Mouse (Mus musculus) forebrain, embryonic 11.5 days (tissue): Measurements from ENCODE around the gene Baiap2l1. TPM values are rescaled to one million over a fixed set of nuclear protein-coding genes. Genes with fewer than 3 reads are reported as not detected.
"Not testable (repeated sequence)": the region's sequence is repeated elsewhere in the genome, so short reads cannot be mapped to it uniquely, and the experiment has no call there.

Source experiments
- ATAC-seq: fragments of 200-750 bp; cut with Nextera tagmentation; replicated peaks from 2 replicates; pipeline ENCODE4 v1.8.0; 2017; ENCODE audit warnings: moderate TSS enrichment; ENCODE audit not compliant: low FRiP score
- DNase-seq: peaks from one replicate; pipeline ENCODE4 v3.0.0-alpha.2; 2017; ENCODE audit warnings: low spot score
- H3K27ac ChIP-seq: fragments of 300-500 bp; sonication (generic); 2 replicates; pipeline ENCODE4 v1.5.1; 2014; ENCODE audit warnings: low read depth, low read length
- H3K27me3 ChIP-seq: fragments of 300-500 bp; sonication (generic); 2 replicates; pipeline ENCODE4 v1.6.1; 2014; ENCODE audit warnings: mild to moderate bottlenecking, low read length, mixed read lengths; ENCODE audit not compliant: control insufficient read depth, insufficient read depth
- H3K36me3 ChIP-seq: fragments of 300-500 bp; sonication (generic); 2 replicates; pipeline ENCODE4 v1.6.1; 2014; ENCODE audit warnings: mild to moderate bottlenecking, low read length, moderate library complexity, mixed read lengths; ENCODE audit not compliant: control insufficient read depth, insufficient read depth
- H3K4me1 ChIP-seq: fragments of 300-500 bp; sonication (generic); replicated peaks from 2 replicates; pipeline ENCODE4 v1.6.1; 2014; ENCODE audit warnings: low read length, mixed read lengths; ENCODE audit not compliant: control insufficient read depth, insufficient read depth
- H3K4me2 ChIP-seq: fragments of 300-500 bp; sonication (generic); 2 replicates; pipeline ENCODE4 v1.6.1; 2014; ENCODE audit warnings: low read depth, mild to moderate bottlenecking, low read length, moderate library complexity, mixed read lengths; ENCODE audit not compliant: severe bottlenecking
- H3K4me3 ChIP-seq: fragments of 300-500 bp; sonication (generic); 2 replicates; pipeline ENCODE4 v1.5.1; 2014; ENCODE audit warnings: low read depth, low read length
- H3K9ac ChIP-seq: fragments of 300-500 bp; sonication (generic); 2 replicates; pipeline ENCODE4 v1.6.1; 2014; ENCODE audit warnings: low read length
- H3K9me3 ChIP-seq: fragments of 300-500 bp; sonication (generic); 2 replicates; pipeline ENCODE4 v1.6.1; 2016; ENCODE audit warnings: low read length, mixed read lengths; ENCODE audit not compliant: control insufficient read depth
- WGBS: fragments of 180-500 bp; shearing (Covaris S2); extraction: QIAGEN DNeasy Blood & Tissue Kit; methylation state at CpG from one replicate; pipeline ENCODE4 v1.1.7; 2014; 5-methylcytosine and 5-hydroxymethylcytosine counted together
- polyA plus RNA-seq: library from polyadenylated mRNA; unstranded; fragments of >200 nt; fragmentation: Nextera tagmentation; extraction: Ambion mirVana; gene quantifications from 2 replicates; pipeline ENCODE4 v1.2.1, GENCODE M21; 2014

Baiap2l1 gene
- polyA plus RNA-seq, 1 experiment from 2014 or later, result 4.2 TPM

DNA sequence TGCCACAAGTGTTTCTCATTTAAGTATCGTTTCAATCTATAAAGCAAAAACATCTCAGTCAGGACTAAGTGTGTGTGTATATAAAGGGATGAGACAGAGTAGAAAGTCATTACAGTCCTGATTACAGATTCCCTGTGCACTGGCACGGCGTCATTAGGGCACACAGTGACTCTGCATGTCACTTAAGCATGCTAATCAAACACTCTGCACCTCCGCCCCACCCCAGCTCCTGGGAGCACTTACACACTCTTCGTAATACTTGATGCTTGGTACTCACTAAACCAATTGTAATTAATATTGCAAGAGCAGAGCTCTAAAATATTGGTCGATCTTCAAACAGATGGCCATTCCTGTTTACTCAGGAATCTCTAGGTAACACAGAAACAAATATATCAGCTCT is 22.6 kb downstream of the Baiap2l1 start:
- 89% methylated on average over 6 of the region's 6 CpGs for WGBS
- not testable (repeated sequence) for H3K4me3 ChIP-seq, DNase-seq, H3K9me3 ChIP-seq, H3K27ac ChIP-seq, H3K27me3 ChIP-seq, H3K4me1 ChIP-seq, H3K36me3 ChIP-seq, H3K9ac ChIP-seq, H3K4me2 ChIP-seq, ATAC-seq

DNA sequence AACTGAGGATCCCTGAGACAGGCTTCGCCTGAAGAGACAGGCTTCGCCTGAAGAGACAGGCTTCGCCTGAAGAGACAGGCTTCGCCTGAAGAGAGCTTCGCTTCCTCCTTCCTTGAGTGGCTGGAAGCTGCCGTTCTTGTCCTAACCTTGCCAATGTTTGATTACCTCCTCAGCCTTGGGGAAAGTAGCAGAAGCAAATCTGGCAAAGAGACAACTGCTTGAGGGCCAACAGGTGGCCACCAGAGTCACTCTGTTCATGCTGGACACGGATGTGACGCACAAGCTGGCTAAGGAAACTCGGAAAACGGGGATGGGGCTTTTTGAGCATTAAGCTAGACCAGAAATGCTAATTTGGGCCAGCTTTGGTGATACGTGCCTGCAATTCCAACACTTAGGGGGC is 23.9 kb downstream of the Baiap2l1 start:
- no peak overlapping the region for H3K4me3 ChIP-seq
- 95% methylated on average over 11 of the region's 11 CpGs for WGBS
- no peak overlapping the region for H3K9ac ChIP-seq
- no peaks in the 10 kb centered on the region for H3K27me3 ChIP-seq
- H3K27ac ChIP-seq, result no peak overlapping the region
- no peaks in the 10 kb centered on the region; the same call in 1 of the 2 replicates for H3K4me1 ChIP-seq
- no peak for ATAC-seq
- H3K36me3 ChIP-seq, result no peaks in the 10 kb centered on the region
- no peak overlapping the region for H3K4me2 ChIP-seq
- DNase-seq, result no peak
- no peaks in the 10 kb centered on the region for H3K9me3 ChIP-seq

DNA sequence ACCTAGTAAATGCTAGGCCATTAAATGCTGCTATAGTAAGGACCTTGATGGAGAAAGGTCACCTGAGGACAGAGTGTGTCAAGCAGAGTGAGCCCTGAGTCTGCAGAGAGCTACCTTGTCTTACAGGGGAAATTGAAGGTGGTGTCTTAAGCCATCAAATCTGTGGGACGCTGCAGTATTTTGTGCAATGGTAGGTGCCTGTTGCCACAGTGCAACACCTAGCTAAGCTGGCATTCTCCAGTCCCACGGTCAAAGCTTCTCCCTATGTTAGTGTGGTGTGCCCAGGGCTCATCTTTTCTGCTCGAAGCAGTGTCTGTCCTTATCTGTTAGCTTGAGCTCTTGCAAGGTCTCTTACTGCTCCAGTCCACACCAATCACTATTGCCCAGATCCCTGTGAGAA is 35.2 kb downstream of the Baiap2l1 start:
- no peak overlapping the region for H3K4me3 ChIP-seq
- no peaks in the 10 kb centered on the region for H3K36me3 ChIP-seq
- H3K9ac ChIP-seq, result no peak overlapping the region
- no peaks in the 10 kb centered on the region for H3K27me3 ChIP-seq
- WGBS, result 86% methylated on average over 3 of the region's 3 CpGs
- no peak overlapping the region for H3K4me2 ChIP-seq
- no peak overlapping the region for H3K27ac ChIP-seq
- ATAC-seq, result no peak
- no peaks in the 10 kb centered on the region for H3K4me1 ChIP-seq
- no peak for DNase-seq
- no peaks in the 10 kb centered on the region for H3K9me3 ChIP-seq

DNA sequence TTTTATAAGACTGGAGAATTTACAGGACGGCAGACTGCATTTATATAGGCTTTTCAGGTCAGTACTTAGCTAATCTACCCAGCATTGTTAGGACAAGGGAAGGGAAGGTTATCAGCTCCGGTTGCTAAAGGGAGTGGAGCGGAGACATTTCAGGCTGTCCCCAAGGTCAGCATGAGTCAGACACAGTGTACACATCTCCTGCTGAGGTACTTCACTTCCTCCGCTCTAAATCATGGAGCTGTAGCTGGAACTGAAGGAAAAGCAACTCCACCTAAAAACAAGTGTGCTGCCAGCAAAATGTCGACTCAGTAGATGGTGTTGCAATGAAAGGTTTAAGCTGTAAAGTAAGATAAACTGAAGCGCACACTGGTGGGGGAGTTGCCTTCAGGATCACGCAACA is 36.2 kb downstream of the Baiap2l1 start:
- H3K9me3 ChIP-seq, result no peaks in the 10 kb centered on the region
- no peak overlapping the region for H3K9ac ChIP-seq
- 79% methylated on average over 7 of the region's 7 CpGs for WGBS
- H3K36me3 ChIP-seq, result no peaks in the 10 kb centered on the region
- no peak overlapping the region for H3K4me3 ChIP-seq
- H3K27me3 ChIP-seq, result no peaks in the 10 kb centered on the region
- DNase-seq (no peak), ATAC-seq (no peak)
- no peak overlapping the region for H3K27ac ChIP-seq
- H3K4me2 ChIP-seq, result no peak overlapping the region
- no peaks in the 10 kb centered on the region for H3K4me1 ChIP-seq

DNA sequence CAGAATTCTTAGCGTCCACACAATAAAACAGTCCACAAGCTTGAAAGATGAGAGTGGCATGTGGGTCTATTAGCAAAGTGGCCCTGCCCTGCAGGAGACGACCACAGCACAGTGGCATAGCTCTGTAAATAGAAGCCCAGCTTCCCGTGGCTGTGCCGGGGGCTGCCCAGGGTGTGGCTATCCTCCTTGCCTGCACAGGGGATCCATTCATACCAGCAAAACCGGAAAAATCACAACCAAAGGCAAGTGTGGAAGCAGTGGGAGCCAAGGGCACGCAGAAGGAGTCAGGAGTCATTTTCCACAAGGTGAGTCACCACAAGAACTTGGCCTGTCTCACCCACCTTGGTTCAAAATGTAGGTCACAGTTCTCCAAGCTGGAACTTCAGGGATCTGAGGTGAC is 39.6 kb downstream of the Baiap2l1 start:
- H3K9me3 ChIP-seq, result no peaks in the 10 kb centered on the region
- 63% methylated on average over 6 of the region's 6 CpGs for WGBS
- ATAC-seq, result no peak
- H3K27ac ChIP-seq, result no peak overlapping the region
- no peaks in the 10 kb centered on the region for H3K4me1 ChIP-seq
- DNase-seq, result no peak
- no peaks in the 10 kb centered on the region for H3K36me3 ChIP-seq
- no peaks in the 10 kb centered on the region for H3K27me3 ChIP-seq
- no peak overlapping the region for H3K4me3 ChIP-seq
- no peak overlapping the region for H3K9ac ChIP-seq
- no peak overlapping the region for H3K4me2 ChIP-seq

DNA sequence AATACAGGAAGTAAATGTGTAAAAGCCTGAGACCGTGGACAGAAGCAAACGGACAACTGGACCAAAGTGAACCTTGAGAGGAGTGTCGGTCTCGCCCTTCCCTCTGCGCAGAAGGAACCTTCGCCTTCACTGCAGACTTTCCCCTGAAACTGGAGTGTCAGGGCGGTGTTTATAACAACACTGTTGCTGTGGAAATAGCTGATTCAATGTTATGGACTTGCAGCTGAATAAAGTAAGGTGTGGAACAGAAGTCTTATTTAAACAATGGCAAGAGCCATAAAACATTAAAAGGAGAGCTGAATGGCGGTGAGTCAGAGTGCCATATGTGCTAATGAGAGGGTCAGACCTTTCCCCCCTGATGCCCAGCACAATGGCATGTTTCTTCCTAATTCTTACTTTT is 40.5 kb downstream of the Baiap2l1 start:
- no peak for DNase-seq
- Histone ChIP-seq H3K9ac (no peak overlapping the region), H3K4me2 (no peak overlapping the region), H3K4me1 (no peaks in the 10 kb centered on the region), H3K36me3 (no peaks in the 10 kb centered on the region), H3K27me3 (no peaks in the 10 kb centered on the region), H3K27ac (no peak overlapping the region), H3K4me3 (no peak overlapping the region), H3K9me3 (no peaks in the 10 kb centered on the region)
- WGBS, result 94% methylated on average over 8 of the region's 8 CpGs
- ATAC-seq, result no peak

DNA sequence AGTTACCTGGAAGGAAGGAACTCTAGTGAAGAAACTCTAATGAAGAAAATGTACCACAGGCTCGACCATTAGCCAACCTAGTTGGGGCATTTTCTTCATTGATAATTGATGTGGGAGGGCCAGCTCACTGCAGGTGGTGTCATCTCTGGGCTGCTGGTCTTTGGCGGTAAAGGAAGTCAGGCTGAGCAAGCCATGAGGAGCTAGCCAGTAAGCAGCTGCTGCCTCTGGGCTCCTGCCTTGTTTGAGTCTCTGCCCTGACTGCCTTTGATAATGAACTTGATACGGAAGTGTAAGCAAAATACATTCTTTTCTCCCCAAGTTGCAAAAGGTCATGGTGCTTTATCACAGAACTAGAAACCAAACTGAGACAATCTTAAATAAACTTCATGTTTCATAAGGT is 41.5 kb downstream of the Baiap2l1 start:
- Histone ChIP-seq H3K36me3 (no peaks in the 10 kb centered on the region), H3K9ac (no peak overlapping the region), H3K4me3 (no peak overlapping the region), H3K9me3 (no peaks in the 10 kb centered on the region), H3K27ac (no peak overlapping the region), H3K4me2 (no peak overlapping the region), H3K4me1 (no peaks in the 10 kb centered on the region), H3K27me3 (no peaks in the 10 kb centered on the region)
- WGBS, result 74% methylated on average over 3 of the region's 3 CpGs
- no peak for ATAC-seq
- no peak for DNase-seq

DNA sequence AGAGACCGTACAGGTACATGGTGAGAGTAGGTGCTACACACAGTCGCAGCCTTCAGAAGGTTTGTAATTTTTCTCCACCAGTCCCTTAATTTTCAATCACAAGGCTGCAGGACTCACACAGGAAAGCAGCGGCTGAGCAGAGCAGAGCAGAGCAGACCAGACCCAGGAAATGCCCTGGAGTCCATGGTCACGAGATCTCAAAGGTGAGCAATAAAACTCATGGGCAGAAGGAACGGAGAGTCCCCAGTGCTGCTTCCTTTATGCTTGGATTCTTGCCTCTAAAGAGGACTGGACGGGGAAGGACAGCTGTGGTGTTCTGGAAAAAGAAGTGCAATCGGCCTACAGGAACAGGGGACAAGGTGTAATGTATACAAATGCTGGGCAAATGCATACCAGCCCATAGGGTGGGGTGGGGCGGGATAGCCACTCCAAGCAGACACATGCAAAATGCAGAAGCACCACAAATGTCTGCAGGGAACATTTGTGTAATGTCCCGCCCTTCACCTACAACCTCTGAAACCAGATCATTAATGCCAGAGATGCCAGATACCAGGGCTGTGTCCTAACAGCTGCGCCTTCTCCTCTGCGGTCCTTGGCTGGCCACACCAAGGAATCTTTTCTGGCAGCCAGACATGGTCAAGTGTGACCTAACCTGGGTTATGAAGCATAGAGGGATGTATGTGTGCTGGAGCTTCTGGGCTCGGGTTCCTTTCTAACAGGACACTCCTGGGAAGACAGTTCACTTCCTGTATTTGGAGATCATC is 43.0 kb downstream of the Baiap2l1 start:
- WGBS, result 93% methylated on average over 12 of the region's 12 CpGs
- no peak for ATAC-seq
- no peak overlapping the region for H3K4me3 ChIP-seq

DNA sequence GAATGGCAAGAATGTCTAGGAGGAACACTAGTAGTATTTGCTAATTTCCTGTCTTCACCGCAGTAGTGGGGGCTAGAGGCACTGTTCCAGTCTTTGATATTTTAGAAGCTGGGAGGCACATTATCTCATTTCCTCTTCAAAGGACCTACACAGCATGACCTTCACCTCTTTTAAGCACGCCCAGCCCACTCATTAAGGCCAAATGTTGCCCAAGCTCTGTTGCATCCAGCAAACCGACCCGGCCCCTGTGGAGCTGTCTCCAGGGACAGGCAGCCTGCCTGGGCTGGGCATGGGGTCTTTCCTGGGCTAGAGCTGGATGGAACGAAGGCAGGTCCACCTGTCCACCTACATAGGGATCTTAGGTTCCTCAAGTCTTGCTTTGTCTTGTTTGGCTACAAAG is 44.6 kb downstream of the Baiap2l1 start:
- no peaks in the 10 kb centered on the region for H3K27me3 ChIP-seq
- no peak overlapping the region for H3K4me2 ChIP-seq
- no peak for DNase-seq
- no peaks in the 10 kb centered on the region for H3K36me3 ChIP-seq
- H3K4me3 ChIP-seq, result no peak overlapping the region
- 33% methylated on average over 5 of the region's 5 CpGs for WGBS
- no peak for ATAC-seq
- no peak overlapping the region for H3K9ac ChIP-seq
- no peak overlapping the region for H3K27ac ChIP-seq
- H3K4me1 ChIP-seq, result no peaks in the 10 kb centered on the region
- H3K9me3 ChIP-seq, result no peaks in the 10 kb centered on the region

More for the DNA sequence above, 43.0 kb downstream of the Baiap2l1 start:
- H3K9ac ChIP-seq, result no peak overlapping the region
- H3K36me3 ChIP-seq, result no peaks in the 10 kb centered on the region
- H3K27me3 ChIP-seq, result no peaks in the 10 kb centered on the region
- H3K4me1 ChIP-seq, result no peaks in the 10 kb centered on the region
- H3K4me2 ChIP-seq, result no peak overlapping the region
- H3K27ac ChIP-seq, result no peak overlapping the region
- no peaks in the 10 kb centered on the region for H3K9me3 ChIP-seq
- no peak for DNase-seq
